Mouse (Mus musculus) spleen, adult 2 months (tissue): Measurements from ENCODE around the gene Tvp23a.

Experiments used
- CTCF ChIP-seq: fragments of 200-500 bp; IDR thresholded peaks from 2 replicates; pipeline ENCODE4 v1.5.1; 2011; ENCODE audit warnings: mild to moderate bottlenecking, inconsistent platforms; ENCODE audit not compliant: insufficient read depth, insufficient read length, insufficient replicate concordance; ENCODE audit errors: extremely low read depth
- POLR2A ChIP-seq: fragments of 200-500 bp; IDR thresholded peaks from 2 replicates; pipeline ENCODE4 v1.6.1; 2011; ENCODE audit warnings: low read depth, low read length, inconsistent platforms

GRCm38 (mm10) chr16:10452445-10452896 lies 5.3 kb upstream of the Tvp23a start:
- no peak for TF ChIP-seq CTCF
- no peak for TF ChIP-seq POLR2A
